Mouse (Mus musculus): ENCODE results near the gene Irs3. TPM values are rescaled to one million over a fixed set of nuclear protein-coding genes. Genes with fewer than 3 reads are reported as not detected.
"Not testable (repeated sequence)": the region's sequence is repeated elsewhere in the genome, so short reads cannot be mapped to it uniquely, and the experiment has no call there.

Gene Irs3
- total RNA-seq, 2 experiments from 2014 or later, result not detected

DNA sequence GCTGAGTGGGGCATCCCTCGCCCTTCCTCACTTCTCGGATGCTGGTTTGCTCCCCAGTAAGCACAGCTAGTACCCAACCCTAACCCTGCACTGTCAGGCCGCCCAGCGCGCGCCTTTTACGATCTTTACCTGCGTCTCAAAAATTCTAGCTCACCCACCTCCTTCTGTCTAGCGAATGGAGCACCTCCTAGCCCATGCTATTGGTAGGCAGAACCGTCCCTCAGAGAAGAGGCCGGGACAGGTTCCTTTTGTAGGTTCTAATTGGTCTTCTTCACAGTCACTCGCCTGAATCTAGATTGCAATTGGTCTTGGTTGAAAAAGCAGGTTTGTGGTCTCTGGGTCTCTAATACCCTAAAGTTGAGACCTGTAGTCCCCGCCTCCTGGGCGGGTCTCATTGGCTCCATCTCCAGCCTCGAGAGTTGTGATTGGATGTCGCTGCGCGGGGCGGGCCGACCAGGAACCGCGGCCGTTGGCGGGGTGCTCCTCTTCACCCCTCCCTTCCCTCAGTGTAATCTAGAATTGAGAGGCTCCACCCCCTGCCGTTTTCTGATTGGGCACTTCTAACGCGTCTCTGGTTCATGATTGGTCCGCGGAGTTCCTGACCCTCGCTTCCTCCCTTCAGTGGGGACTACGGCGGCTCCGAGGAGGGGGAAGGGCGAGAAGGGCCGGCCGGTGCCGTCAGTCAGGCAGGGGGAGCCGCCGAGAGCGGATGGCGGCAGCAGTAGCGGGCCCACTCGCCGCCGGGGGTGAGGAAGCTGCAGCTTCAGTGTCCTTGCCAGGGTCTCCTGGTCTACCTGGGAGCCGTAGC, 16.8 kb downstream of the Irs3 start, which contains the start of the genes Fbxo24, Lrch4 and Gm20605:
Fbxo24 (minus strand) TSS at position 505 of the 808 bp plus-strand sequence.
Lrch4 (plus strand) TSS at position 624 of the 808 bp plus-strand sequence.
Gm20605 (plus strand) TSS at position 678 of the 808 bp plus-strand sequence.
- peak; percentile 74 for ATAC-seq (ENCODE audit: poor library complexity, severe bottlenecking)

GRCm38 (mm10) chr5:137627991-137628390, 17.5 kb downstream of the Irs3 start:
- ATAC-seq (ENCODE audit: poor library complexity, severe bottlenecking), result no peak

DNA sequence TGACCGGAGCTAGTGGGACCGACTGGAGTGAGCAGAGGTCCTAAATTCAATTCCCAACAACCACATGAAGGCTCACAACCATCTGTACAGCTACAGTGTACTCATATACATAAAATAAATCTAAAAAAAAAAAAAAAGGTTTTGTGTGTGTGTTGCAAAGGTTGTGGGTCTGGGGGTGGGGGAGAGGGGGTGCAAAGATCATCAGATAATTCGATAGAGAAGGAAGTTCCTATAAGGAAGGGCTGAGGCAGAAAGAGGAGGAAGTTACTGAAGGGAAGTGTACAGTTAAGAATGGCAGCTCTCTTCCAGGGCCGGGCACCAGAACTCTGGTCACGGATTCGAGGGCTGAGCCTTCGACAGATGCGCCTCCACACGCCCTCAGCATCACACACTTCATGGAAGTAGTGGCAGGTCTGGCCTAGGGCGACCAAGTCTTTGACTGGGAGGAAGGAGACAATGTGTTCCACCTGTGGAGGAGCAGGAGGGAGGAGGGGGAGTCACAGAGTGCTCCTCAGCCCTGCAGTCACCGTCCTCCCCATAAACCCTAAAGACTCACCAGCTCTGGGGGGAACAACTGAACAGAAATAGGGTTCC, 21.5 kb downstream of the Irs3 start:
- ATAC-seq (ENCODE audit: poor library complexity, severe bottlenecking), result peak; percentile 29

DNA sequence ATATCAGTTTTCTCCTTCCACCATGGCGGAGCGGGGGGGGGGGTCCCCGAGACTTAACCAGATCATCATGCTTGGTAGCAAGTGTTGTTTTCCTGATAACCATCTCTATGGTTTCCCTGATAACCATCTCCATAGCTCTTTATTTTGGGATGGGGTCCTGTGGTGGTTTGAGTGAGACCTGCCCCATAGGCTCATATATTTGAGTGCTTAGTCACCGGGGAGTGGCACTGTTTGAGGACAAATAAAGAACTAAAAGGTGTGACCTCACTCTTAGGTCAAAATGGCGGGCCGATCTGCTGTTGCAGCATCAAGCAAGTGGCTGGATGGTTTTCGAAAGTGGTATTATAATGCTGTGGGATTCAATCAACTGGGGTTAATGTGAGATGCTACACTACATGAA, 30.2 kb downstream of the Irs3 start:
- no peak for ATAC-seq (ENCODE audit: poor library complexity, severe bottlenecking)

DNA sequence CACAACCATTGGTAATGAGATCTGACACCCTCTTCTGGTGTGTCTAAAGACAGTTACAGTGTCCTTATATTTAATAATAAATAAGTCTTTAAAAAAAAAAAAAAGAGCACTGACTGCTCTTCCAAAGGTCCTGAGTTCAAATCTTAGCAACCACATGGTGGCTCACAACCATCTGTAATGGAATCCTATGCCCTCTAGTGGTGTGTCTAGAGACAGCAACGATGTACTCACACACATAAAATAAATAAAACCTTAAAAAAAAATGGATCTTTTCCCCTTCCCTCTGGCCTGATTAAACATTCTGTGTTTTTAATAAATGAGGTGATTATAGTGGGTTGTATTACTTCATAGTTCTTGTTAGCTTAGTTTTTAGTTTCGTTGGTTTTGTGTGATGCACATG, 30.6 kb downstream of the Irs3 start:
- not testable (repeated sequence) for ATAC-seq (ENCODE audit: poor library complexity, severe bottlenecking)

- ATAC-seq (ENCODE audit: poor library complexity, severe bottlenecking), result no peak
These were observed 32.0 kb downstream of the Irs3 start, which contains the start of gene Pcolce for GRCm38 (mm10) chr5:137613550-137613949. Pcolce (minus strand) TSS chr5:137613784.

GRCm38 (mm10) chr5:137613076-137613475, 32.4 kb downstream of the Irs3 start:
- no peak for ATAC-seq (ENCODE audit: poor library complexity, severe bottlenecking)

DNA sequence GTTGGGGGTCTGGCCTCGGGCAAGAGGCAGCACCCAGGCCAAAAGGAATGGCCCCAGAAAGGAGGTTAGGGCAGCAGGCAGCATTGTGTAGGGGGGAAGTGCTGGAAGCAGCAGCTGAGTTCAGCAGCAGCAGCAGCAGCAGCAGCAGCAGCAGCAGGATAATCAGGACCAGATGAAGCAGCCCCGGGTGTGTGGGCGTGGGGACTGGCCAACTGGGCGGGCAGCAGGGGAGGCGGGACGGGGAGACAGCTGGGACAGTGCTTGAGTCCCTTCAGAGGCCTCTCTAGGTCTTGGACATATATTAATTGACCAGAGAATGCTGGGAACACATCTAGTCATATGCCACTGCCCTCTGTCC, 34.3 kb downstream of the Irs3 start:
- ATAC-seq (ENCODE audit: poor library complexity, severe bottlenecking), result no peak

- no peak for ATAC-seq (ENCODE audit: poor library complexity, severe bottlenecking)
These were observed 34.8 kb downstream of the Irs3 start for GRCm38 (mm10) chr5:137610548-137611244.

GRCm38 (mm10) chr5:137610056-137610455, 35.5 kb downstream of the Irs3 start:
- ATAC-seq (ENCODE audit: poor library complexity, severe bottlenecking), result no peak

GRCm38 (mm10) chr5:137609292-137609691, 36.2 kb downstream of the Irs3 start:
- no peak for ATAC-seq (ENCODE audit: poor library complexity, severe bottlenecking)

DNA sequence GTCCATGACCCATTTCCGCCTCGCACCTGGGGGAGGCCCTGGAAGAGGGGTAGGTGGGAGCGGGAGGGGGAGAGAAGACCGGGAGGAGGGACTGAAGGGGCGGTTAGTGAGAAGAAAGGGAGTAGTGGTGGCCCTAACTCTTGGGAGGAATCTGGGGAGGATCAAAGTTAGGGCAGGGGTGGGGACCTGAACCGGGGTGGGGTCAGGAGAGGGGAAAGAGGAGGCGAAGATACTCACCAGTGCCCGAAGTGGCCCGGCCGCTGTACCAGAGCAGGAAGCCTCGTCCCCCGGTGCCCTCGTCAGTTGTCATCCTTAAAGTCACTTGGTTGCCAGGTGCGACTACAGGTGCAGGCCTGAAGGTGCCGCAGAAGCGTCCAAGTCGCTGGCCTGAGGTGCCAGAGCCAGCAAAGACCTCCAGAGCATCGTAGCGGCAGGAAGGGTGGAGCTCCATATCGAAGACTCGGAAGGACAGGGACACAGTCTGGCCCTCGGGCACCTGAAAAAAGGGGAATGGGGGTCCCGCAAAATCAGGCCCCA, 36.8 kb downstream of the Irs3 start:
- no peak for ATAC-seq (ENCODE audit: poor library complexity, severe bottlenecking)

GRCm38 (mm10) chr5:137607860-137608653, 37.5 kb downstream of the Irs3 start:
- no peak for ATAC-seq (ENCODE audit: poor library complexity, severe bottlenecking)

- 0 out of 2 replicates have a peak, but pooled peaks have one; percentile 4 for ATAC-seq (ENCODE audit: poor library complexity, severe bottlenecking)
These were observed 44.2 kb downstream of the Irs3 start for GRCm38 (mm10) chr5:137601365-137601729.

DNA sequence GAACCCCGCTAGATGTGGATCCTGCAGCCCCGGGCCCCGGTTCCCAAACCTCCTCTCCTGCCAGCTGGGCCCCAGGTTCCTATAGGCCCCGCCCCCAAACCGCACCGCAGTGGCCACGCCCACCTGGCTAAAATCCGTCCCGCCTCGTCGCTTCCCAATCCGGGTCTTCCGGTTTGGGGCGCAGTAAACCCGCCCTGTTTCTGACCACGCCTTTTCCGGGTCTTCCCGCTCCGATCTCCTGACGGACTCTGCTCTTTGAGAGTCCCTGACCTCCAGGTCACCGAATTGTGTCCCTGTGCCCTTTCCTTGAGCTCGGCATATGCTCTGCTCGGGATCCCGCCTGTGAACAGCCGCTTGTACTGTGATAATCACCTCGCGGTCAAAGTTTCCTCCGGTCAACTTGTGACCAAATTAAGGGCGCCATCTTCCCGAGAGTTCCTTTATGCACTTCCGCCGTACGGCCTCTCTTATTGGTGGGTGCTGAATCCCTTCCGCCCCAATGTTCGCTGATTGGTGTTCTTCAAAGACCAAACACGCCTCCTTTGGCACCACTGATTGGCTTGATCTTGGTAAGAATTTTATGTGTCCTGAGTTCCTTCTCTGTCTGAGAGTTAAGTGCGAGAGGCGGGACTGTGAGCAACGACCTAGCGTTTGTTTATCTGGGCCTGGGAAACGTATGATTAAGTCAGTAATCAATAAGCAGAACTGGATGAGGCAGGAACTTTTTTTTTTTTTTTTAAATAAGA, 44.7 kb downstream of the Irs3 start, which contains the start of gene Mospd3:
Mospd3 (minus strand) TSS at position 440 of the 746 bp plus-strand sequence.
- peak; percentile 88 for ATAC-seq (ENCODE audit: poor library complexity, severe bottlenecking)

GRCm38 (mm10) chr5:137600281-137600618, 45.3 kb downstream of the Irs3 start:
- ATAC-seq (ENCODE audit: poor library complexity, severe bottlenecking), result peak; percentile 15

GRCm38 (mm10) chr5:137599600-137599999, 45.9 kb downstream of the Irs3 start:
- no peak for ATAC-seq (ENCODE audit: poor library complexity, severe bottlenecking)

DNA sequence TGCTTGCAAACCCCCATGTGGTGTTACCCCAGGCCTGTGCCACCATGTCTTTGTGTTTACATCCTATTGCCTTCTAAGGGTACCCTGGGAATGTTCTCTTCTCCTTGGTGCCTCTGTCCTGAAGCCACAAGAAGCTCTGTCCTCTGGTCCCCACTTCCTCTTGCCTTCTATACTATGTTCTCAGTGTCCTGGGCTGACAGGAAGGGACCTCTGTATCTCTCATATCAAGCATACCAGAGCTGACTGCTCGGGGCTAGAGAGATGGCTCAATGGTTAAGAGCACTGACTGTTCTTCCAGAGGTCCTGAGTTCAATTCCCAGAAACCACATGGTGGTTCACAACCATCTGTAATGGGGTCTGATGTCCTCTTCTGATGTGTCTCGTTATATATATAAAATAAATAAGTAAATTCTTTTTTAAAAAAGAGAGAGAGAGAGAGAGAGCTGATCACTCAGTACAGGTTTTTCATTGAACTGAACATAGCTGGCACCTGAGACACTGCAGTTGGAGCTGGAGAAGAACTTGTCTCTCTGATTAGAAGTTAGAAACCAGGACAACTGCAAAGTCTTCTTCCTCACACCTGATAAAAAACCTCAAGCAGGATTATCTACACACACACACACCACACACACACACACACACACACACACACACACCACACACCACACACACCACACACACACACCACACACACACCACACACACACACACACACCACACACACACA, 47.3 kb downstream of the Irs3 start:
- no peak for ATAC-seq (ENCODE audit: poor library complexity, severe bottlenecking)

- ATAC-seq (ENCODE audit: poor library complexity, severe bottlenecking), result no peak
These were observed 47.9 kb downstream of the Irs3 start for GRCm38 (mm10) chr5:137597625-137598024.
